Mouse (Mus musculus): ENCODE data around the gene 2210017I01Rik.

The 2210017I01Rik gene

DNA sequence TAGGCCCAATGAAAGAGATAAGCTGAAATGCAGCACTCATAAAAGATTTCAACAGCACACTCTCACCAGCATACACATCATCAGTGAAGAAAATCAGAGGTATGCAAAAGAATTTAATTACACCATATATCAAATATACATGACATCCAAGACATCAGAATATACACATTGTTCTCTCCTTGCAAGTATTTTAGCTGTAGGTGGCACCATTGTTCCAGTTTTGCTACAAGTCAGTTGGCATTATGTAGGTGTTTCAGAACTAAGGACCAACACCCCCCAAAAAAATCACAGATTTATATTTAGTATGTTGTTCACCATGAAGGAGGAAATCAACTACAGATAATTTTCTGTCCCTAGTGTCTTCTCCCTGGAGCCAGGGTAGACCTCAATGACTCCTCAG is 41.9 kb downstream of the 2210017I01Rik start:
- DNase-seq (ENCODE audit: low spot score): no peak
